Mouse (Mus musculus): Measurements from ENCODE around the gene Elobl.

DNA sequence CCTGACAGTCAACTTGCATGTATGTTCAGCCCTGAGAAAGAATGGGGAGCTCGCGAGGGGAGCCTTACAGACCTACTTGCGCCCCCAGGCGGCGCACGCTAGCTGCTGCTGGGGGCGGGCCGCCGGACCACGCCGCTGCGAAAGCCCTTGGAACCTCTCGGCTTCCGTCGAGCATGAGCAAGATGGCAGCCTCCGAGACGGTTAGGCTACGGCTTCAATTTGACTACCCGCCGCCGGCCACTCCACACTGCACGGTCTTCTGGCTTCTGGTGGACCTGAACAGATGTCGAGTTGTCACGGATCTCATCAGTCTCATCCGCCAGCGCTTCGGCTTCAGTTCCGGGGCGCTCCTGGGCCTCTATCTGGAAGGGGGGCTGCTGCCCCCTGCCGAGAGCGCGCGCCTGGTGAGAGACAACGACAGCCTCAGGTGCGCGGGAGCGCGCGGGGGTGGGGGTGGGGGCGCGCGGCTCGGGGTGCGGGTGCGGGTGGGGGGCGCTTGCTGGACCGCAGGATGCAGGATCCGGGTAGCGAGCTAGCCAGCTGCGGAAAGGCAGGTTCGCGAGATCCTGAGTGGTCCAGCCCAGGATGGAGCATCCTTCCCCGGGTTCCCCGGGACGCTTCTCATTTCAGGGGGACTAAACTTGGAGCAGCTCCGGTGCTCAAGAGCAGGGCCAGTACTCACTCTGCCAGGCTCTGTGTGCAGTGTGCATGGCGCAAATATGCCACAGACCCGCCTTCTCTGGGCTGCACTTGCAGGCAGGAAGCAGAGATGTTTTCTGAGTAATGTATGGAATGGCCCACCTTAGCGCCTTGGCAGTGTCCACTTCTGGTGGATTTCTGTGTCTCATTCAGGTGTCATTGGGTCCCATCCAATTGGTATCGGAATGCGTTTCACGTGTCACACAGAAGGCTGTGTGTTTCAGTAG lies 7.3 kb upstream of the Elobl start:
- TF ChIP-seq CTCF (IDR thresholded peaks at IDR 0.05; ENCODE audit: low read depth) (peak; percentile 89), EP300 (IDR thresholded peaks at IDR 0.05; ENCODE audit: low read depth) (no peak)

Measured in liver, postnatal 0 days (tissue).